Mouse (Mus musculus): Measurements from ENCODE around the gene Abcb8.

Abcb8 gene

GRCm38 (mm10) chr5:24393392-24393997 lies at the start of gene Abcb8:
Gene Abcb8 (plus strand): TSS chr5:24393663.
- DNase-seq (ENCODE audit: low read depth, low spot score) = no peak

- no peak for DNase-seq (ENCODE audit: low read depth, low spot score)
These were observed 49.5 kb upstream of the Abcb8 start for GRCm38 (mm10) chr5:24343977-24344436.

- no peak for DNase-seq (ENCODE audit: low read depth, low spot score)
These were observed 48.9 kb upstream of the Abcb8 start for GRCm38 (mm10) chr5:24344477-24345051.

- DNase-seq (ENCODE audit: low read depth, low spot score) = no peak
These were observed 47.1 kb upstream of the Abcb8 start for GRCm38 (mm10) chr5:24346313-24346712.

DNA sequence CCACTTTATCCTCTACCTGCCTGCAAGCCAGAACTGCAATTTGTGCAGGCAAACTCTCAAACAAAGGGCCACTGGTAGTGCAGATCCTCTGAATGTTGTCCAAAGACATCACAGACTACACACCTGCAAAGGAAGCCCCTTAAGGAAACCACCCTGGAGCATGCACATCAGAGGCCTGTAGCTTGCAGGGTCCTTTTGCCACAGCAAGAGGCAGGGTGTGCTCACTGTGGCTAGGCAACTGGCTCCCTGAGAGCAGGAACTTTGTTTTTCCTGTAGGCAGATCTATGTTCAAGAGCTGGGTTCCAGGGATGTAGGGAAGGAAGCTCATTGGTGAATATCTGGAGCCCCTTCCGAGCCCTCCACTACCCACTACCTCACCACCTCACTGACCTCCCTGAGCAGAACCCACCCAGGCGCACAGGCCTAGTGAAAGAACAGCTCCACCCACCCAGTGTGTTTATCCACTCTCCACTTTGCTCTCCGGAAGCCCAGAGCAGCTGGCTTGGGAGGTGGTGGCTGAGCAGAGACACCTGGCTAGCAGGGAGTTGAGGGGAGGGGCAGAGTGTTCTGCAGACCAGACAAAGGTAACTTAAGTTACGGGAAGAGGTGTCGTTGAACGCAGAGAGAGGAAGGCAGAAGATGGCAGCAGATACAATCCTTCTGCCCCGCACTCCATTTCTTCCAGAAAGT lies 46.1 kb upstream of the Abcb8 start:
- no peak for DNase-seq (ENCODE audit: low read depth, low spot score)

- no peak for DNase-seq (ENCODE audit: low read depth, low spot score)
These were observed 45.3 kb upstream of the Abcb8 start for GRCm38 (mm10) chr5:24348128-24348527.

DNA sequence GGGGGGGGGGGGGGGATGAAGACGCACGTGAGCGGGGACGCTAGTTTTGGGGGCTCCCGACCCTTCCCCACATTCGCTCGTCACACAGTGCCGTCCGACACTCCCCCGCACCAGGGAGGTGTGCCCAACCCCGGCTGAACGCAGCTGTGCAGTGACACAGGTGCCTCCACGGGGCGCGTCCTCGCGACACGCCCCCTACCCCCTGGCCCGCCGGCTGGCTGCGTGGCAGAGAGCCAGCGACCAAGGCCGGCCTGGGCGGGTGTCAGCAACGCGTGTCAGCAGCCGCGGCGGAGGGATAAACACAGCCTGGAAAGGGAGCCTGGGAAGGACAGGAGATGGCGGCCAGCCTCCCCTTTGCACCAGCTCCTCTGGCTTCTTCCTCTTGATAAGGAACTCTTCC lies 44.9 kb upstream of the Abcb8 start:
- DNase-seq (ENCODE audit: low read depth, low spot score) = no peak

DNA sequence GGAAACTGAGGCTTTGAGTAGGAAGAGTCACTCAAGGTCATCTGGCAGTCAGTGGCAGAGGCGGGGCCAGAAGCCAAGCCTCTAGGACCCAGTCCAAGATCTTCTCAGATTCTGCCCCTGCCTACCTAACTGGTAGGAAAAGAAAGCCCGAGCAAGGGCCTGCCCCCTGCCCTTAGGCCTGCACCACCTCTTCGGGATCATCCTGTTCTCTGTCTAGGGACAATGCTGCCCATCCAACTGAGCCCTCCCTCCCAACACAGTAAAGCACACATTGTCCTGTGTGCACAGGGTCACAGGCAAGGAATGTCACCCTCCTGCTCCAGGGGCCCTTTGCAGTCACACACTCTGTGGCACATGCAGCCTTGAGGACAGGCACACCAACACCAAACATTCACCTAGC lies 43.4 kb upstream of the Abcb8 start:
- DNase-seq (ENCODE audit: low read depth, low spot score) = no peak

GRCm38 (mm10) chr5:24350531-24351250 lies 42.8 kb upstream of the Abcb8 start:
- DNase-seq (ENCODE audit: low read depth, low spot score) = no peak

- no peak for DNase-seq (ENCODE audit: low read depth, low spot score)
These were observed 42.2 kb upstream of the Abcb8 start, which contains the start of gene Kcnh2 for GRCm38 (mm10) chr5:24351278-24351677. Gene Kcnh2 (minus strand): TSS chr5:24351604.

GRCm38 (mm10) chr5:24351701-24352171 lies 41.7 kb upstream of the Abcb8 start:
- DNase-seq (ENCODE audit: low read depth, low spot score) = no peak

DNA sequence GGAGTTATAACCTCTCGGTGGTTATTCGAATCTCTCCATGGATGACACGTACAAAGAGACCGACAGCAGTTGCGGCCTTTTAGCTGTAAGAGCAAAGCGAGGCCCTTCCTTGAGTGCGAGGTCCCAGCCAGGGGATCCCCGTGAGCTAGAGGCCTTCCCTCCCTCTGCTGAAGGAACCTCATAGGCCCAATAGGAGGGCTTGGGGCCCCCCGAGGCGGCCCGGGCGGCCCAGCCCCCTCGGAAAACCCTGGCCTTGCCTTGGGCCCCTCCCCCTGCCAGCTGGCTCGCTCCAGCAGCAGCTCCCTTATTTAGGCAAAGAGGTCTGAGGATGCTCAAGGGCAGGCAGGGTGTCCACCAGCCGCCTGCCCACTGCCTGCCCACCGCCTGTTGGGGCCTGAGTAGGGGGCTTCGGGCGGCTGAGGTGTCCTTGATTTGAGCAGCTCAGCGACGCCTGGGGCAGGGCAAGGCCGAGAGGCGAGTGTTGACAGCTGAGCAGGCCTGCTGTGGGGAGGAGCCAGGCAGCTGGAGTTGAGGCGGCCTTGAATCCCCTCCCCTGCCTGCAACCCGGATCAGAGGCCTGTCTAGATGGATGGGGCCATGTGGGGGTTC lies 41.1 kb upstream of the Abcb8 start:
- DNase-seq (ENCODE audit: low read depth, low spot score) = no peak

DNA sequence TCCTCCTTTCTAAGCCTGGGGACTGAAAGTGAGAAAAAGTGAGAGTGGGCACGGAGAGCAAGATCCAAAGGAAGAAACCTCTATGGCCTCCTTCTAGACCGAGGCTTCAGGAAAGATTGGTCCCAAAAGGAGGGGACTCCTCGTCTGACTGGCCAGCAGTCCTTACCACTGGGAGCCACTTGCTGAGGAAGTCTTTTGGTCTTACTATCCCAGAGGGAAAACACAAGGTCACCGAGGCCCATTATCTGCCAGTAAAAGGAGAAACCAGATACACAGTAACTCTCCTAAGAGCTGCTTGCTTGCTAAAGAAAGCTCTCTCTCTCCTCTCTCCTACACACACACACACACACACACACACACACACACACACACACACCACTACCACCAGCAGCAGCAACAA lies 40.1 kb upstream of the Abcb8 start:
- DNase-seq (ENCODE audit: low read depth, low spot score) = no peak

DNA sequence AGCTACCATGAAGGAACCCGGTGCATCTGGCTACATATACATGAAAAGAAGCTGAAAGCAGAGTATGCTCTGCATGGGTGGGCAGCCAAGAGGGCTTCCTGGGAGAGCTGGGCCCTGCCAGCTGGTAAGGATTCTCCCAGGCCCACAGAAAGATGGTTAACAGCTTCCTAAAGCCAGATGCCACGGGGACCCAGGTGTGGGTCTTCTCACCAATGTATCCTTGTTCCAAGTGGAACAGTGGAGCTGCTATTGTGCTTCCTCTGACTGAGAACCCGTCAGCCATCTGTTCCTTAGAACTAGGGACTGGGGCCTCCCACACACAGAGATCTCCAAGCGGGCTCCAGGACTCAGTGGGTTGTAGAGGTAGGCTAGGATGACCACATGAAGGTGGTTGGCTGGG lies 36.7 kb upstream of the Abcb8 start:
- no peak for DNase-seq (ENCODE audit: low read depth, low spot score)

GRCm38 (mm10) chr5:24357461-24357860 lies 36.0 kb upstream of the Abcb8 start:
- peak; percentile 86 for DNase-seq (ENCODE audit: low read depth, low spot score)

DNA sequence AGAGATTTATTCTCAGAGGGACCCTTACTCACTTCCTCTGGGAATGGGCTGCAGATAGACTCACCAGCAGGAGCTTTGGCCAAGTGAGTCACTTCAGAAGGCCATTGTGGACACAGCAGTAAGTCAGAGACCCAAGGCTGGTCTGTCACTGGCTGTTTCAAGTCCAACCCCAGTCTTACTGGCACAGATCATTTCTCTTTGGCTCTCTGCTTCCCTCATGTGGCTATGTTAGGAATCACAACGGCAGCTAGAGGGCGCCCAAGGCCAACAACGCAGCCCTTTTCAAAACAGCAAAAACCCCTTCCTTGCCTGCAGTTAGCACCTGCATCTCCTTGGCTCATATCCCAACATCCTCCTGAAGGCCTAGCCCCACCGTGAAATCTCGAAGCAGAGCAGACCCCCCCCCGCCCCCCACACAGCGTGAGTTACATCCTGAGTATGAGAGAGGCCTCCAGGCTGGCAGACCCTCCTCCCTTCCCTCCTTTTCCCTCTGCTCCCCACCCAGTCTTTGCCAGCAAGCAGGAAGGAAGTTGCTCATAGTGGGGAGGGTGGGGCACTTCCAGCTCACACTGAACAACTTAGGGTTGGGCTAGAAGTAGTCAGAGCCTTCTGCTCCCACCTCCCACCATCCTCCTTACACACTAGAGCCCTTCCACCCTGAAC lies 32.5 kb upstream of the Abcb8 start:
- no peak for DNase-seq (ENCODE audit: low read depth, low spot score)

- DNase-seq (ENCODE audit: low read depth, low spot score) = no peak
These were observed 30.0 kb upstream of the Abcb8 start for GRCm38 (mm10) chr5:24363467-24363866.

DNA sequence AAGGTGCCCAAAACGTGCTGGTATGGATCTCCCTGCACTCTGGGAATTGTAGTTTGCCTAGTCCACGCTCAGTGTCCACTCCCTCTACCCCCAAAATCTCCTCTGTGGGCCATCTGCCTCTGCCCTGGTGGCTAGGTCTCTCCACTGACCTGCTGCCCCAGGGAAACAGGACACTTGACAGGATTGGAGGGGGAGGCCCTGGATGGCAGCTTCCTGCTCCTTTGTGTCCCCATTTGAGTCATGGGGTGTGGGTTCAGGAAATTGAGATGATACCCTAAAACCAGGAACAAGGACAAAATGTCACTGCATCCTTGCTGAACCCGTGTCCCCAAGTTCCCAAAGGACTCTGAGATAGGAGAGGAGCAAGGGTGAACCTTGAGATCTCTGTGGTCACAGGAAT lies 29.4 kb upstream of the Abcb8 start:
- no peak for DNase-seq (ENCODE audit: low read depth, low spot score)

- no peak for DNase-seq (ENCODE audit: low read depth, low spot score)
These were observed 29.0 kb upstream of the Abcb8 start, which contains the start of gene Nos3 for GRCm38 (mm10) chr5:24364508-24364907. Gene Nos3 (plus strand): TSS chr5:24364810.

- DNase-seq (ENCODE audit: low read depth, low spot score) = no peak
These were observed 28.5 kb upstream of the Abcb8 start for GRCm38 (mm10) chr5:24364963-24365362.

GRCm38 (mm10) chr5:24365528-24365927 lies 27.9 kb upstream of the Abcb8 start:
- DNase-seq (ENCODE audit: low read depth, low spot score) = no peak

Data from WW6 (cell line).